Mouse (Mus musculus): ENCODE results near the gene 2310030G06Rik. TPM values are rescaled to one million over a fixed set of nuclear protein-coding genes. Genes with fewer than 3 reads are reported as not detected.
A peak's percentile ranks its signal among the peaks of the same experiment; 100 is the strongest.

The 2310030G06Rik gene
- total RNA-seq, 2 experiments from 2014 or later = 1.7 to 1.9 TPM

GRCm38 (mm10) chr9:50711337-50711736 lies 35.0 kb downstream of the 2310030G06Rik start:
- DNase-seq (ENCODE audit: extremely low spot score in 1 of 2, low spot score in 1 of 2) = no peak

GRCm38 (mm10) chr9:50709108-50709507 lies 37.2 kb downstream of the 2310030G06Rik start:
- DNase-seq (ENCODE audit: extremely low spot score in 1 of 2, low spot score in 1 of 2) = peak in 1 of 2 experiments; percentile 43

- DNase-seq (ENCODE audit: extremely low spot score in 1 of 2, low spot score in 1 of 2) = no peak
Observed at GRCm38 (mm10) chr9:50704907-50705306, 41.4 kb downstream of the 2310030G06Rik start.

GRCm38 (mm10) chr9:50700921-50701691 lies 45.2 kb downstream of the 2310030G06Rik start:
- DNase-seq (ENCODE audit: extremely low spot score in 1 of 2, low spot score in 1 of 2) = no peak

GRCm38 (mm10) chr9:50698418-50699409 lies 47.6 kb downstream of the 2310030G06Rik start:
- DNase-seq (ENCODE audit: extremely low spot score in 1 of 2, low spot score in 1 of 2) = peak; percentile 49 to 67

GRCm38 (mm10) chr9:50697706-50698041 lies 48.7 kb downstream of the 2310030G06Rik start:
- DNase-seq (ENCODE audit: extremely low spot score in 1 of 2, low spot score in 1 of 2) = peak; percentile 60 to 63

- DNase-seq (ENCODE audit: extremely low spot score in 1 of 2, low spot score in 1 of 2) = no peak
Observed at GRCm38 (mm10) chr9:50696851-50697705, 49.3 kb downstream of the 2310030G06Rik start.

- no peak for DNase-seq (ENCODE audit: extremely low spot score in 1 of 2, low spot score in 1 of 2)
Observed at GRCm38 (mm10) chr9:50695153-50695552, 51.2 kb downstream of the 2310030G06Rik start.

GRCm38 (mm10) chr9:50693631-50694030 lies 52.7 kb downstream of the 2310030G06Rik start:
- peak in 1 of 2 experiments; percentile 33 for DNase-seq (ENCODE audit: extremely low spot score in 1 of 2, low spot score in 1 of 2)

GRCm38 (mm10) chr9:50692626-50693580 lies 53.4 kb downstream of the 2310030G06Rik start:
- DNase-seq (ENCODE audit: extremely low spot score in 1 of 2, low spot score in 1 of 2) = no peak

Other genes starting within 250 kb of the 2310030G06Rik start
- 10 to 100 TPM; 36.0 to 39.8 TPM for gene Pts, start 217.8 kb downstream of the 2310030G06Rik start, total RNA-seq (2021)
- gene Il18, start 191.7 kb downstream of the 2310030G06Rik start, total RNA-seq (2021) = 10 to 100 TPM; 24.3 to 25.4 TPM
- gene Bco2, start 191.4 kb downstream of the 2310030G06Rik start, total RNA-seq (2021) = 1 to 10 TPM; 3.5 to 3.8 TPM
- gene Tex12, start 185.2 kb downstream of the 2310030G06Rik start, total RNA-seq (2021) = not detected
- gene Sdhd, start 142.7 kb downstream of the 2310030G06Rik start, total RNA-seq (2021) = 100 to 1,000 TPM; 117 to 132 TPM
- gene Timm8b, start 142.6 kb downstream of the 2310030G06Rik start, total RNA-seq (2021) = 100 to 1,000 TPM; 237 to 253 TPM
- 1 to 10 TPM; 3.3 to 3.4 TPM for gene Pih1d2, start 129.2 kb downstream of the 2310030G06Rik start, total RNA-seq (2021)
- gene Nkapd1, start 129.1 kb downstream of the 2310030G06Rik start, total RNA-seq (2021) = 10 to 100 TPM; 19.3 to 22.8 TPM
- 100 to 1,000 TPM; 137 to 141 TPM for gene Dlat, start 86.8 kb downstream of the 2310030G06Rik start, total RNA-seq (2021)
- 10 to 100 TPM; 83.7 to 91.2 TPM for gene Dixdc1, start 7.0 kb downstream of the 2310030G06Rik start, total RNA-seq (2021)
- gene Cryab, start 4.8 kb upstream of the 2310030G06Rik start, total RNA-seq (2021) = 100 to 1,000 TPM; 125 to 157 TPM
- gene Hspb2, start 5.8 kb upstream of the 2310030G06Rik start, total RNA-seq (2021) = 1 to 10 TPM in 1 of 2 experiments, under 1 TPM in 1; 0.96 to 1.7 TPM
- 1 to 10 TPM; 5.1 to 5.8 TPM for gene Fdxacb1, start 21.7 kb upstream of the 2310030G06Rik start, total RNA-seq (2021)
- gene Alg9, start 28.5 kb upstream of the 2310030G06Rik start, total RNA-seq (2021) = 10 to 100 TPM; 28.4 to 30.7 TPM
- gene 1110032A03Rik, start 29.0 kb upstream of the 2310030G06Rik start, total RNA-seq (2021) = 10 to 100 TPM; 31.2 to 35.2 TPM
- gene Ppp2r1b, start 98.8 kb upstream of the 2310030G06Rik start, total RNA-seq (2021) = 10 to 100 TPM; 17.2 to 17.4 TPM

Data from layer of hippocampus, postnatal 25 days (tissue).